Mouse (Mus musculus): ENCODE results near the gene 1700040F15Rik. TPM values are rescaled to one million over a fixed set of nuclear protein-coding genes. Genes with fewer than 3 reads are reported as not detected.
"Not testable (repeated sequence)": the region's sequence is repeated elsewhere in the genome, so short reads cannot be mapped to it uniquely, and the experiment has no call there.

The 1700040F15Rik gene
- polyA plus RNA-seq (2015; fragmentation: Nextera tagmentation; extraction: Ambion mirVana): not detected in 2 replicates

DNA sequence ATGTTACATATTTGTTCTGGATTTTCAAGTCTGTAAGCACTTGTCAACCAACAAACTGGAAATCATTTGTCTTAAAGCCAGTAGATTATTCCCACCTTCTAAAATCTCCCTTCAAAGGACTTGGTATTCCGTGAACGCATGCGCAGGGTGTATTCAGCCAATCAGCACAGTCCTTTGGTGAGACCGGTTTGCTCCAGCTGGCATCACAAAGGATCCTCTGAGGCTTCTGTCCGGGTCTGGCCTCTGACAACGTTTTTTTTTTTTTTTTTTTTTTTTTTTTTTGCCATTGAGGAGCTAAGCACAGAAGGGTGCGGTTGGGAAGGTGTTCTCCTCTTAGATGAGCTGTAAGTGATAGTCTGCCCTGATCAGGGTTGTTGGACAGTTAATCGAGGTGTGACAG lies at the start of gene 1700040F15Rik:
TSS of gene 1700040F15Rik (plus strand) at position 301 of the 400 bp plus-strand sequence.
- not testable (repeated sequence) for H3K4me1 ChIP-seq (replicated peaks; ENCODE audit: control insufficient read depth, insufficient read depth, low read length)

More for the DNA sequence above, at the start of gene 1700040F15Rik:
- H3K27me3 ChIP-seq (replicated peaks; ENCODE audit: control insufficient read depth, insufficient read depth, low read length); H3K36me3 ChIP-seq (ENCODE audit: control insufficient read depth, insufficient read depth); H3K9ac ChIP-seq (ENCODE audit: low read depth, low read length); H3K4me3 ChIP-seq (ENCODE audit: low read depth, low read length); ATAC-seq; H3K9me3 ChIP-seq (ENCODE audit: control insufficient read depth); H3K4me2 ChIP-seq (replicated peaks; ENCODE audit: low read depth); H3K27ac ChIP-seq (ENCODE audit: low read depth, low read length): not testable (repeated sequence)
- no CpG with 5 or more reads among the region's 8 CpGs for WGBS
